Mouse (Mus musculus) myocyte (in vitro differentiated cells): ENCODE measurements around the gene Kif5c.

Experiments used
- MAX ChIP-seq: IDR thresholded peaks from one replicate; pipeline ENCODE4 v1.6.1; 2011; ENCODE audit warnings: low read depth, mild to moderate bottlenecking, control low read depth
- MYOD1 ChIP-seq, 3 experiments: IDR thresholded peaks; one replicate each; pipeline ENCODE4 v1.6.1; 2011; ENCODE audit warnings: control low read depth in 2 of 3, low read depth in 2 of 3, mild to moderate bottlenecking in 2 of 3, moderate library complexity in 1 of 3; ENCODE audit not compliant: insufficient read length in 2 of 3, control insufficient read depth in 1 of 3
- MYOG ChIP-seq, 3 experiments: IDR thresholded peaks; one replicate each; pipeline ENCODE4 v1.6.1; 2011; ENCODE audit warnings: control low read depth in 2 of 3, low read depth in 2 of 3, mild to moderate bottlenecking in 2 of 3; ENCODE audit not compliant: insufficient read length in 2 of 3, control insufficient read depth in 1 of 3, insufficient read depth in 1 of 3
- POLR2A ChIP-seq: IDR thresholded peaks from one replicate; pipeline ENCODE4 v1.6.1; 2011; ENCODE audit warnings: low read depth, mild to moderate bottlenecking, control low read depth, moderate library complexity; ENCODE audit not compliant: insufficient read length
- POLR2AphosphoS2 ChIP-seq: IDR thresholded peaks from one replicate; pipeline ENCODE4 v1.6.1; 2011; ENCODE audit warnings: low read depth, control low read depth; ENCODE audit not compliant: insufficient read length
- SRF ChIP-seq: IDR thresholded peaks from one replicate; pipeline ENCODE4 v1.6.1; 2011; ENCODE audit warnings: low read depth; ENCODE audit not compliant: control insufficient read depth, insufficient read length
- TCF3 ChIP-seq: IDR thresholded peaks from one replicate; pipeline ENCODE4 v1.6.1; 2011; ENCODE audit warnings: low read depth, control low read depth; ENCODE audit not compliant: insufficient read length
- USF1 ChIP-seq: IDR thresholded peaks from one replicate; pipeline ENCODE4 v1.6.1; 2011; ENCODE audit warnings: low read depth, mild to moderate bottlenecking, control low read depth, moderate library complexity

DNA sequence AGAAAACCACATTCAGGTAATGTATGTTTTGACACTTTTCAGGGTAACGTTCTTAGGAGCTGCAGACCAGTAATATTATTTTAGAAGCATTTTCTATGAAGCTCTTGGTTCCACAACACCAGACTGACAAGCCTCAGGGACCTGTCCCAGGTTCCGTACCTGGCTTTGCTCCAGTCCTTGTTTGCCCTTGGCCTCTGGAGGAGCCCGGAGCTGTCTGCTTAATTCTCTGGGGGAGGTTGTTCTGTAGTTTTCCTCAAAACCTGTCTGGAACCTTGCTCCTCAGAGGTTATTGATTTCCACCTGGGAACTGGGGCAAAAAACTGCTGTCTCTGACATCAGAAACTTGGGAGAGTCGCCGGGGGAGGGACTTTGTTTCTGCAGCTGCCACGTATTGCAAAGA lies 11.5 kb downstream of the Kif5c start:
- TF ChIP-seq POLR2A: no peak
- TF ChIP-seq USF1: no peak
- TF ChIP-seq MYOD1 (IDR thresholded peaks at IDR 0.05; ENCODE audit: control insufficient read depth in 1 of 3, insufficient read length in 2 of 3, low read depth in 2 of 3): no peak
- TF ChIP-seq MYOG (IDR thresholded peaks at IDR 0.05; ENCODE audit: control insufficient read depth in 1 of 3, insufficient read depth in 1 of 3, insufficient read length in 2 of 3, low read depth in 2 of 3): no peak
- no peak for TF ChIP-seq TCF3
- TF ChIP-seq SRF: no peak
- no peak for TF ChIP-seq MAX
- no peak for TF ChIP-seq POLR2AphosphoS2
